Mouse (Mus musculus): ENCODE results near the gene Fam167b.

DNA sequence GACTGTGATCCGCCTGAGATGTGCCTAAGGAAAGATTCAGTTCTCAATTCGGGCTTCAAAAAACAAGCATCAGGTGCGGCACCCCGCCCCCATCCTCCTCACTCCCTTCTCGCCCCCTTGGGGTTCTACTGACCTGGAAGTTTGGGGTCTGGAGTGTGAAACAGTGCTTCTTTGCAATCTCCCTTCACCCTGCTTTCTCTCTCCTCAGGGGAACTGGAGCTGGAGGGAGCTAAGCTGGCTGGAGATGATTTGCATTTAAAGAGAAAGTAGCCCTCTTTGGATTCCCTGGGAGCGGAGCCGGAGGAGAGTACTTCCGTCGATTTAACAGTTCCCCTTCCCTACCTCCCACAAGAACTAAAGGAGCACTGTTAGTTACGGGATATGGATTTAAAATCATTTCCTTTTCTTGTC, 45.3 kb upstream of the Fam167b start, which contains the start of gene Ccdc28b:
- TF ChIP-seq POLR2A (IDR thresholded peaks at IDR 0.05; ENCODE audit: borderline replicate concordance, insufficient read depth, low read length) (peak; percentile 65; the same call in 1 of the 2 replicates), CTCF (IDR thresholded peaks at IDR 0.05; ENCODE audit: borderline replicate concordance, insufficient read depth, low read depth, low read length) (no peak)

All from cerebellum, adult 2 months (tissue).